Mouse (Mus musculus) liver, embryonic 14.5 days (tissue): ENCODE measurements around the gene Med19. TPM values are rescaled to one million over a fixed set of nuclear protein-coding genes. Genes with fewer than 3 reads are reported as not detected.

Experiments used
- ATAC-seq: fragments of 200-750 bp; cut with Nextera tagmentation; 2 replicates; pipeline ENCODE4 v1.8.0; 2017; ENCODE audit warnings: moderate number of reproducible peaks, mild to moderate bottlenecking, moderate library complexity; ENCODE audit not compliant: insufficient read depth
- DNase-seq, 3 experiments: peaks; one replicate each; pipeline ENCODE4 v3.0.0-alpha.2; 2012 to 2013; ENCODE audit warnings: low read depth in 3 of 3, low spot score in 3 of 3
- H3K27ac ChIP-seq: fragments of 300-500 bp; sonication (generic); 2 replicates; pipeline ENCODE4 v1.5.1; 2014; ENCODE audit warnings: moderate library complexity, mild to moderate bottlenecking, control low read depth, inconsistent platforms
- H3K27me3 ChIP-seq: fragments of 300-500 bp; sonication (generic); 2 replicates; pipeline ENCODE4 v1.6.1; 2014; ENCODE audit warnings: mild to moderate bottlenecking, low read length, moderate library complexity; ENCODE audit not compliant: control insufficient read depth, insufficient read depth
- H3K36me3 ChIP-seq: fragments of 300-500 bp; sonication (generic); replicated peaks from 2 replicates; pipeline ENCODE4 v1.6.1; 2014; ENCODE audit warnings: low read depth; ENCODE audit not compliant: control insufficient read depth, insufficient read depth
- H3K4me1 ChIP-seq, 2 experiments: fragments of 200-500 bp in 1 of 2; fragments of 300-500 bp in 1 of 2; sonication (generic) in 1 of 2; replicated peaks; 2 replicates each; pipeline ENCODE4 v1.6.1; 2012 to 2014; ENCODE audit warnings: antibody characterized with exemption in 1 of 2, inconsistent platforms in 1 of 2, low read length in 1 of 2; ENCODE audit not compliant: control insufficient read depth in 2 of 2, insufficient read depth in 2 of 2
- H3K4me2 ChIP-seq: fragments of 300-500 bp; sonication (generic); 2 replicates; pipeline ENCODE4 v1.6.1; 2014; ENCODE audit warnings: low read depth, mild to moderate bottlenecking, control low read depth, moderate library complexity
- H3K4me3 ChIP-seq, 2 experiments: fragments of 200-500 bp in 1 of 2; fragments of 300-500 bp in 1 of 2; sonication (generic) in 1 of 2; 2 replicates each; pipeline ENCODE4 v1.5.1; 2012 to 2014; ENCODE audit warnings: low read depth in 2 of 2, low read length in 2 of 2, mild to moderate bottlenecking in 2 of 2, control low read depth in 1 of 2, inconsistent platforms in 1 of 2, moderate library complexity in 1 of 2; ENCODE audit not compliant: insufficient read depth in 1 of 2
- H3K9ac ChIP-seq: fragments of 300-500 bp; sonication (generic); replicated peaks from 2 replicates; pipeline ENCODE4 v1.6.1; 2014; ENCODE audit warnings: mild to moderate bottlenecking, control low read depth, moderate library complexity
- H3K9me3 ChIP-seq: fragments of 300-500 bp; sonication (generic); 2 replicates; pipeline ENCODE4 v1.6.1; 2016; ENCODE audit warnings: low read length, mixed read lengths; ENCODE audit not compliant: control insufficient read depth
- CTCF ChIP-seq: IDR thresholded peaks from 2 replicates; pipeline ENCODE4 v1.5.1; 2016; ENCODE audit warnings: antibody characterized with exemption, low read depth, control low read depth
- EP300 ChIP-seq: IDR thresholded peaks from 2 replicates; pipeline ENCODE4 v1.6.1; 2016; ENCODE audit warnings: antibody characterized with exemption, low read depth
- WGBS: fragments of 180-500 bp; shearing (Covaris S2); extraction: QIAGEN DNeasy Blood & Tissue Kit; methylation state at CpG from one replicate; pipeline ENCODE4 v1.1.7; 2014; ENCODE audit not compliant: insufficient replicate concordance; 5-methylcytosine and 5-hydroxymethylcytosine counted together
- polyA plus RNA-seq, 2 experiments: library from polyadenylated mRNA; depleted of rRNA in 1 of 2; stranded (reverse) in 1 of 2; unstranded in 1 of 2; fragments of >200 nt; fragmentation: Nextera tagmentation in 1 of 2; extraction: Ambion mirVana in 1 of 2; gene quantifications; 2 replicates each; pipeline versions ENCODE4 v1.2.1 to v1.2.3; 2012 to 2014

Gene Med19
- polyA plus RNA-seq, 2 experiments: 12.3 to 22.4 TPM

- 63% methylated on average over 1 of the region's 1 CpGs for WGBS
- Histone ChIP-seq H3K4me1 (peaks cover 56 to 65% of the 10 kb centered on the region in 2 experiments), H3K9ac (peak overlapping the region; percentile 86), H3K27ac (peak overlapping the region; percentile 100), H3K27me3 (peaks cover 8% of the 10 kb centered on the region), H3K9me3 (no peaks in the 10 kb centered on the region), H3K4me3 (0 out of 4 replicates have a peak overlapping the region, but pooled peaks of 1 of the 2 experiments have one; percentile 3), H3K4me2 (peak overlapping the region; percentile 95), H3K36me3 (peaks cover 19% of the 10 kb centered on the region)
- TF ChIP-seq EP300 (peak; percentile 59), CTCF (no peak)
- ATAC-seq: no peak
- no peak for DNase-seq
Observed at GRCm38 (mm10) chr2:84732394-84732793, 54.2 kb downstream of the Med19 start.

GRCm38 (mm10) chr2:84733579-84734300, 55.5 kb downstream of the Med19 start, which contains the start of gene Ypel4:
TSS of gene Ypel4 (plus strand) at chr2:84734058.
- Histone ChIP-seq H3K9me3 (no peaks in the 10 kb centered on the region), H3K4me3 (peak within 1 kb of the TSS; percentile 86 to 99), H3K4me2 (peak within 1 kb of the TSS; percentile 95), H3K36me3 (peaks cover 32% of the 10 kb centered on the region), H3K27ac (peak within 1 kb of the TSS; percentile 100), H3K27me3 (peaks cover 8% of the 10 kb centered on the region), H3K4me1 (peaks cover 63 to 78% of the 10 kb centered on the region in 2 experiments), H3K9ac (peak within 1 kb of the TSS; percentile 86)
- WGBS: 5% methylated on average over 8 of the region's 8 CpGs
- ATAC-seq (peak; percentile 60), DNase-seq (peak in 1 of 3 experiments; percentile 60)
- TF ChIP-seq CTCF (no peak), EP300 (no peak)

GRCm38 (mm10) chr2:84734351-84734864, 56.2 kb downstream of the Med19 start:
- H3K9me3 ChIP-seq: no peaks in the 10 kb centered on the region
- H3K4me2 ChIP-seq: peak overlapping the region; percentile 95
- peaks cover 39% of the 10 kb centered on the region for H3K36me3 ChIP-seq
- peak overlapping the region; percentile 86 to 99 for H3K4me3 ChIP-seq
- H3K27me3 ChIP-seq: peaks cover 8% of the 10 kb centered on the region
- TF ChIP-seq EP300 (no peak), CTCF (no peak)
- peak overlapping the region; percentile 86 for H3K9ac ChIP-seq
- H3K27ac ChIP-seq: peak overlapping the region; percentile 100
- no peak for DNase-seq
- under 1% methylated on average over 11 of the region's 11 CpGs for WGBS
- peaks cover 69 to 85% of the 10 kb centered on the region in 2 experiments for H3K4me1 ChIP-seq
- no peak for ATAC-seq

- Histone ChIP-seq H3K9ac (peak overlapping the region; percentile 86), H3K9me3 (no peaks in the 10 kb centered on the region), H3K27me3 (peaks cover 8% of the 10 kb centered on the region), H3K4me1 (peaks cover 65 to 85% of the 10 kb centered on the region in 2 experiments), H3K4me2 (peak overlapping the region; percentile 95), H3K27ac (peak overlapping the region; percentile 100), H3K4me3 (peak overlapping the region; percentile 86 to 99), H3K36me3 (peaks cover 44% of the 10 kb centered on the region)
- TF ChIP-seq EP300 (no peak), CTCF (no peak)
- DNase-seq (no peak), ATAC-seq (peak; percentile 34; the same call in 1 of the 2 replicates)
- 8% methylated on average over 2 of the region's 2 CpGs for WGBS
Observed at GRCm38 (mm10) chr2:84734919-84735318, 56.7 kb downstream of the Med19 start.

- peak; percentile 98 for TF ChIP-seq EP300
- no peak for TF ChIP-seq CTCF
- Histone ChIP-seq H3K9ac (peak overlapping the region; percentile 86), H3K4me3 (peak overlapping the region; percentile 86 to 99), H3K9me3 (no peaks in the 10 kb centered on the region), H3K4me1 (peaks cover 62 to 80% of the 10 kb centered on the region in 2 experiments), H3K27ac (peak overlapping the region; percentile 100), H3K4me2 (peak overlapping the region; percentile 95), H3K27me3 (peaks cover 8% of the 10 kb centered on the region), H3K36me3 (peaks cover 49% of the 10 kb centered on the region)
- peak; percentile 94 to 97 (median 95) for DNase-seq
- WGBS: 6% methylated on average over 7 of the region's 7 CpGs
- peak; percentile 90 for ATAC-seq
Observed at GRCm38 (mm10) chr2:84735346-84735920, 57.2 kb downstream of the Med19 start.
